Mouse (Mus musculus) ES-CJ7 (cell line): Measurements from ENCODE around the gene Speg.
A peak's percentile ranks its signal among the peaks of the same experiment; 100 is the strongest.

ENCODE experiments used
- DNase-seq: peaks from one replicate; pipeline ENCODE4 v3.0.0; 2011; ENCODE audit warnings: low read depth, low spot score

Gene Speg

DNA sequence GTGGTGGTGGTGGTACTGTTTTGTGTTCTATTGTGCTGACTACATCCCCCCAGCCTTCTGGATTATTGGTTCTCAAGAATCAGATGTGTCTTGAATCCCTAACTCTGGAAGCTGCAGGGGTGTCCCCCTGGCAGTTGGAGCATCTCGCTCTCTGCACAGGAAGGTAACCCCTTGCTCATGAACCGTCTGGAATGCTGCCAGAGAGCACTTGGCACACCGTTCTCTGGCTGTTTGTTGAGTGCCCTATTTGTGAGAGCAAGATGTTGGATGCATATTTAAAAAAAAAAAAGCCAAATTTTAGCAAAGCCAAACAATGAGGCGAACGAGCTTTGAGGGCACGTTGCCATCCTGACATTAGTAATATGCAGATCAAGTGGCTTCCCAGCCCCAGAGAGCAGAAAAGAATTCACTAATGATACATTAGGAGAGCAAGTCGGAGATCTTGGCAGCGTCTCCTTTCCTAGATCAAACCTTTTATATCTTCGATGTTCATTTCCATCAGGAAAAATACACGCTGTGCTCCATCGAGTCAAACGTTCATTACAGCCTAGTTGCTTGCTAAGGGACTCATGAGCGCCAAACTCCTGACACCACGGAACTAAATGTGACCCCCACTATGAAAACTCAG lies 9.5 kb upstream of the Speg start:
- DNase-seq, result no peak

GRCm38 (mm10) chr1:75369360-75369983 lies 5.6 kb upstream of the Speg start:
- DNase-seq, result no peak

GRCm38 (mm10) chr1:75369984-75370660 lies 5.0 kb upstream of the Speg start:
- no peak for DNase-seq

GRCm38 (mm10) chr1:75371317-75372095 lies 3.6 kb upstream of the Speg start:
- peak; percentile 67 for DNase-seq

DNA sequence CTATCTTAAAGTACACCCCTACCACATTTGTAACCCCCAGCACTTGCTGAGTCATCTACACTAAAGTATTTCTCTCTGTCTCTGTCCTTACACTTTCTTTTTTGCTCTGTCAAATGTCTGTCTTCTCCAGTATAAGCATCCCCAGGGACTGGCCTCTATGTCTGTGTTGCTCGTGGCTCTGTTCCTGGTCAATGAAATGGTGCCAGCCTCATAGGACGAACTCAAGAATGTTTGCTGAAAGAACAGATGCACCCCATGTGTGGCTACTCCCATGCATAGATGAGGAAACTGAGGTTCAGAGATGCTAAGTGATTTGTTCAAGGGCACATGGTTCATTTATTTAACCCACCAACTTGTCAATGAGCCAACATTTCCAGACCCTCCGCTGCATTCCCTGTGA lies 2.6 kb upstream of the Speg start:
- no peak for DNase-seq

GRCm38 (mm10) chr1:75373276-75373675 lies 1.8 kb upstream of the Speg start:
- DNase-seq, result no peak

- no peak for DNase-seq
These were observed 4.1 kb downstream of the Speg start for GRCm38 (mm10) chr1:75379196-75379595.

GRCm38 (mm10) chr1:75379931-75380330 lies 4.8 kb downstream of the Speg start:
- no peak for DNase-seq

DNA sequence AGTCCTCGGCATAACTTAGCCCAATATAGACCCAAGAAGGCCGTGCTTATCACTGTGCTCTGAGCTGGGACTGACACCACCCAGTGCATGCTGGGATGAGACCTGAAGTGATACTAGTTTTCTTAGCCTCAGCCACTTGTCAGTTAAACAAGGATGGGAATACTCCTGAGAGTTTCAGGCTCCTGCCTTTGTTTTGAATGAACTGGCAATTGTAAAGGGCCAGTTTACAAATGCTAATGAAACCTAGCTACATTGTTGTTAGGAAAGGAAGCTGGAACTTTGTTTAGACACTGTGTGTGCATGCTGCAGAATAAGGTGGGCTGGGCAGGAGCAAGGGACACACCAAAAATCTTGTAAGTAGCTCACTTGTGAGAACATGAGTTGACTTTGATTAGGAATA lies 5.9 kb downstream of the Speg start:
- peak; percentile 66 for DNase-seq

GRCm38 (mm10) chr1:75381482-75382355 lies 6.6 kb downstream of the Speg start:
- peak; percentile 79 for DNase-seq

DNA sequence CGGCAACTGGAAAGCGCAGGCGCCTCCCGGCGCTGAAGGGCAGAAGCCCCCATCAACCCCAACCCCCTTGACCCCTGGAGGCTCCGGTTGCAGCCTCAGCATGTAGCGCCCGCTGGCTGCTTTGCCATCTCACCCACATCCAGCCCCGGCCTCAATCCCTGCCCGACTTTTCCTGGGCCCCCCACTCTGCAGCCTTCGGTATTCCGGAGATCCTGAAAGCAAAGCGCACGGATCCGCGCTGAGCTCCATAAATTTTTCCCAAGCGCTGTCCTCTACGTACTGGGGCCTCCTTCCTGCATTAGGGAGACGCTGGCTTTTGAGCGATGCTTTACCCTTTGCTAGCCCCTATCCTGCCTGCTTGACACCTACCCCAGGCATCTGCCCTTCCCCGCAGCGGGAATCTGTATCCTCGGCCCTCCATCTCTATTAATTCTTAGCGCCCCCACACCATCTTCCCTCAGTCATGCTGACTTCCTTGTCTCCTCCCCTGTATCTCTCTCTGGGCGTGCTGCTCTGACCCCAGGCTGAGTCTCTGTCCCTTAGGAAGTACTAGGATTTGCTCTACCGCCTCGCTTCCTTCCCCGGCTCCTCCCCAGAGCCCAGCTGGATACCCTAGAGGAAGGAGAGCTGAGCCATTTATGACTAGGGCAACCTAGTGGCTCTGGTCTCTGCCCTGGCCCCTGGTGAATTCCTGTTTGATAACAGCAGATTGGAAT lies 7.4 kb downstream of the Speg start:
- peak; percentile 80 for DNase-seq

GRCm38 (mm10) chr1:75384470-75385141 lies 9.5 kb downstream of the Speg start:
- DNase-seq, result no peak

DNA sequence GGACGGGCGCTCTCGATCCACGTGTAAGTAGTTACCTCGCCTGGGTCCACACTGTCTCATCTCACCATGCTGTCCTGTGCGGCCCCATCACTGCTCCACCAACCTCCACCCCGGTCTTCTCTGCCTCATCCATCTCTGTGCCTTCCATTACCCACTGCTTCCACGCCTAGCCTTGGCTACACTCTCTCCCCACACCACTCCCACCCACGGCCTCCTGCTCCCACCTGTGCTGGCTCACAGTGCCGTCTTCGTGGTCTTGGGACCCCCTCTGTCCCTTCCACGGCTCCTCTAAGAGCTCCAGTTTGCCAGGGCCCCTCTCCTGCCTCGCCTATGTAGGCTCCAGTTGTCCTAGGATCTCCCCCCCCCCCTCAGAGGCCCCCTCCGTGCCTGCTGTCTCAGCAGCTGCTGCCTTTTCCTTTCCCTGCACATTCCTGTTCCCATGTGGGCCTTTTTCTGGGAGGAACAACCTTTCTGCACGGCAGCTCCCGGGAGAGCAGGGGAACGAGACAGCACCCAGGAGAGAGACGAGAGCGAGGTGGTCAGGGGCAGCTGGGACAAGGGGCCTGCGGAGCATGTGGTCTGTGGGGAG lies 10.1 kb downstream of the Speg start:
- DNase-seq, result no peak

DNA sequence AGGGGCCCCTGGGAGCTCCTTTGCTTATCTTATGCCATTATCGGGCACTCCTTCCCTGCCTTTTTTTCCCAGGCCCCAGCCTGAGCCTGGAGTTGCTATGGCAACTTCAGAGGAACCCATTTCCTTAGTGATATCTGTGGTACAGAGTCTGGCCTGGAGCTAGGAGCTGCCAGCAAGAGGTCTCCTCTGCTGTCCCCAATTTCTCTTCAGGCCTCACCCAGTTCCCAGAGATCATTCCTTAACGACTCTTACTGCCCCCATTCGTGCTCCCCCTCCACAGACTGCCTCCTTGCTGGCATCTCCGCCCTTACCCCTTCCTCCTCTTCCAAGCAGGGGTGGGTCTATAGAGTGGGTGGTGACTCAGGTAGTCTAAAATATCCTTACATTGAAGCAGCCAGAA lies 11.1 kb downstream of the Speg start:
- DNase-seq, result no peak

GRCm38 (mm10) chr1:75387469-75387928 lies 12.4 kb downstream of the Speg start:
- no peak for DNase-seq

- no peak for DNase-seq
These were observed 13.1 kb downstream of the Speg start for GRCm38 (mm10) chr1:75387929-75388897.

DNA sequence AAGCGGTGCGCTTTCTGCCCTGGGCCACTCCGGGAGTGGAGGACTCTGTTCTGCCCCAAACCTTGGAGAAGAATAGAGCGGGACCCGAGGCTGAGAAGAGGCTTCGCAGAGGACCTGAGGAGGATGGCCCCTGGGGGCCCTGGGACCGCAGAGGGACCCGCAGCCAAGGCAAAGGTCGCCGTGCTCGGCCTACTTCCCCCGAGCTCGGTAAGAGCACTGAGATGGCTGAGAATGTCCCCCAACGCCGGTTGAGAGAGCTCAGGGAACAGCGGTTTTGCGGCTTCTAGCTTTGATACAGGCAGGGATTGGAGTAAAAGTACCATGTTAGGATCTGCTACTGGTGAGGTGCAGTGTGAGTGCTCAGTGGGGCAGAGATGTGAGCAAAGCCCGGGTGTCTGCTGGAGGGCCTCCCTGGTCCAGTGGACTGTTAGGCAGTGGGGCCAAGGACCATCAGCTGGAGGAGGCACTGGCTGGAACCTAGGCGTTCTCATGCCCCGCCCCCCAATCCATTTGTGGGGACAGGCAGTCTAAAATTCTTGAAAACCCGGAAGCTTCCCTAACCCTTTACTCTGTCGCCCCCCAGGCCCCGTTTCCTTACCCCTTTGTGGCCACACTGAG lies 13.9 kb downstream of the Speg start:
- no peak for DNase-seq

- DNase-seq, result no peak
These were observed 18.0 kb downstream of the Speg start for GRCm38 (mm10) chr1:75393139-75393538.
